Mouse (Mus musculus) hindbrain, embryonic 10.5 days (tissue): ENCODE data around the gene Rab22a. TPM values are rescaled to one million over a fixed set of nuclear protein-coding genes. Genes with fewer than 3 reads are reported as not detected.
"Not testable (repeated sequence)": the region's sequence is repeated elsewhere in the genome, so short reads cannot be mapped to it uniquely, and the experiment has no call there.

ENCODE experiments used
- DNase-seq: peaks from one replicate; pipeline ENCODE4 v3.0.0-alpha.2; 2017; ENCODE audit warnings: low spot score
- H3K27ac ChIP-seq: fragments of 300-500 bp; sonication (generic); 2 replicates; pipeline ENCODE4 v1.5.1; 2016; ENCODE audit warnings: mild to moderate bottlenecking, moderate library complexity
- H3K27me3 ChIP-seq: fragments of 300-500 bp; sonication (generic); 2 replicates; pipeline ENCODE4 v1.6.1; 2016; ENCODE audit warnings: mild to moderate bottlenecking; ENCODE audit not compliant: poor library complexity, insufficient read depth, severe bottlenecking
- H3K36me3 ChIP-seq: fragments of 300-500 bp; sonication (generic); 2 replicates; pipeline ENCODE4 v1.6.1; 2016; ENCODE audit warnings: mild to moderate bottlenecking, moderate library complexity
- H3K4me1 ChIP-seq: fragments of 300-500 bp; sonication (generic); replicated peaks from 2 replicates; pipeline ENCODE4 v1.6.1; 2016; ENCODE audit warnings: mild to moderate bottlenecking
- H3K4me3 ChIP-seq: fragments of 300-500 bp; sonication (generic); 2 replicates; pipeline ENCODE4 v1.5.1; 2016; ENCODE audit warnings: mild to moderate bottlenecking, moderate library complexity
- H3K9me3 ChIP-seq: fragments of 300-500 bp; sonication (generic); 2 replicates; pipeline ENCODE4 v1.6.1; 2016; ENCODE audit warnings: mild to moderate bottlenecking, moderate library complexity
- WGBS: fragments of 180-500 bp; shearing (Covaris S2); methylation state at CpG from one replicate; pipeline ENCODE4 v1.1.7; 2016; 5-methylcytosine and 5-hydroxymethylcytosine counted together
- polyA plus RNA-seq: library from polyadenylated mRNA; unstranded; fragments of >200 nt; fragmentation: Nextera tagmentation; extraction: Ambion mirVana; gene quantifications from 2 replicates; pipeline ENCODE4 v1.2.1, GENCODE M21; 2016

The Rab22a gene
- polyA plus RNA-seq, 1 experiment from 2014 or later, result 31.4 TPM

DNA sequence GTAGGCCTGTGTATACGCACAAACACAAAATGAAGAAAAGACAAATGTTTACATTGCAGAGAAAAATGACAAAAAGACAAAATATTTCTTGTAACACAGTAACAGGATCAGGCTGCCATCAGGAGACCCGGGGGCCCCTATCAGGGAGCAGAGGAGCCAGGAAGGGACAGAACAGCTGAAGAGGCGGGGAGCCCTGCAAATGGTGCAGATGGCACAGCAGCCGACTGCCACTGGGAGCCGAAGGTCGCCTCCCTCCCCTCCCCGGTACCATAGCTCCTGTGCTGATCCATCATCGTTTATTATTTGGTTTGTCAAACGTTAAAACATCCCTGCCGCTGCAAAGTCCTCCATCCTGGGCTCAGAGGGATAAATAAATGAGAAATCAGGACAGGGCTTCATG, 53.1 kb downstream of the Rab22a start:
- H3K4me1 ChIP-seq, result peaks cover 37% of the 10 kb centered on the region
- peak overlapping the region; percentile 81 for H3K27ac ChIP-seq
- H3K36me3 ChIP-seq, result peaks cover 12% of the 10 kb centered on the region
- WGBS, result 61% methylated on average over 10 of the region's 10 CpGs
- no peaks in the 10 kb centered on the region for H3K27me3 ChIP-seq
- H3K9me3 ChIP-seq, result no peaks in the 10 kb centered on the region
- no peak overlapping the region for H3K4me3 ChIP-seq
- DNase-seq, result no peak

DNA sequence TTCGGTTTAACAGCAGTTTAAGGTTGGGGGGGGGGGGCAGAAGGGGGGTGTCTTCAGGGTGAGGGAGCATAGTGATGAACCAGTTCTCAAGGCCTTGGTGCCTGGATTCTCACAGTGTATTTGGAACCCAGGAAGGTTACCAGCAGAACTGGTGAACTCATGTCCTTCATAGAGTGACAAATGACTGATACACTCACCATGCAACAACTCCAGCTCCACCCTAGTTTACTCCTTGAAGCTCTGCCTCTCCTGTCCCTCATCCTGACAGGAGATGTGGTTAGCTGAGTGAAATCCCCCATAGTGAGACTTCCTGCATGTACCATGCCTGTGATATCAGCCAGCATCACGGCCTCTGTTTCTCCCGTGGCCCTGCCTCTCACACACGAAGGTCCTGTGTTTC, 53.7 kb downstream of the Rab22a start:
- peaks cover 8% of the 10 kb centered on the region; the same call in 1 of the 2 replicates for H3K36me3 ChIP-seq
- H3K4me3 ChIP-seq, result no peak overlapping the region
- 80% methylated on average over 4 of the region's 4 CpGs for WGBS
- H3K27ac ChIP-seq, result peak overlapping the region; percentile 81
- no peak for DNase-seq
- no peaks in the 10 kb centered on the region for H3K9me3 ChIP-seq
- peaks cover 37% of the 10 kb centered on the region for H3K4me1 ChIP-seq
- H3K27me3 ChIP-seq, result no peaks in the 10 kb centered on the region

DNA sequence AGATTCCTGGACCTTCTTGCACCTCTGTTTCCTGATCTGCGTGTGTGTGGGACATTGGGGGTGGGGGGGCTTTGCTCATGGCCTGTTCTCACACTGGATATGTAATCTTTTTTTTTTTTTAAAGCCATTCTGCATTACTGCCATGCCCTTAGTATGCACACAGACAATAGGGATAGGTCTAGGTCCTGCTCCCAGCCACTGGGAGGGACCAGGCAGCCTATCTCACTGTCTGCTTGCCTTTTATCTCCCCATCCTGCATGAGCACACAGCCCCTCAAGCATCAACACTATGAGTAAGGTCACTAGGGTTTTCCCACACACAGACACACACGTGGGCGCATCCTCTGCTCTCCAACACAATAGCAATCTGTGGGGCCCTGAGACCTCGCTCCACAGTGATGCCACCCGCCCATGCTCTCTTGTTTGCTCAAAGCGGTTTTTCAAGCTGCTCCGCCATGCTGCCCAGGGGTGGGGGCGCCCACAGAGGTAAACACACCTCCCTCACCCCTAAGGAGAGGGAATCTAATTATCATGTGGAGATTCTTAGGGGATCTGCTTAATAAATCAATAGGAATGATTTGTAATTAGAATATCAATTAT, 55.2 kb downstream of the Rab22a start:
- no peaks in the 10 kb centered on the region for H3K27me3 ChIP-seq
- H3K4me1 ChIP-seq, result peaks cover 37% of the 10 kb centered on the region
- H3K4me3 ChIP-seq, result no peak overlapping the region
- DNase-seq, result no peak
- WGBS, result 43% methylated on average over 8 of the region's 8 CpGs
- H3K9me3 ChIP-seq, result no peaks in the 10 kb centered on the region; the same call in 1 of the 2 replicates
- peak overlapping the region; percentile 81 for H3K27ac ChIP-seq
- no peaks in the 10 kb centered on the region for H3K36me3 ChIP-seq

DNA sequence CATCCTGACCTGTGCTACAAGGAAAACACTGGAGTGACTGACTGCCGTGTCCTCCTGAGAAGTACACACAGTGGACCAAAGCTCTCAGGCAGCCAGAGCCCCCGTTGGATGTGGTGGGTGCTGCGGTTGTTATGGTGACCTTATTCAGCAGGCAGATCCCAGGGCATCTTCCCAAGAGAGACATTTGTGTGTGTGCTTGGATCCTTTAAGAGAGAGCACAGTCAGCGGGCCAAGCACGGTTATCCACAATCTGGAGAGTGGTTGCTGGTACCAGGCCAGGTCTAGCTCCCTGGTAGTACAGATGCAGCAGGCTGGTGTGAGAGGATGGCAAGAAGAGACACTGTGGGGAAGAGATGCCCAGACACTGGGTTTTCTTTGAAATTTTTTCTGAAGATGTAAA, 57.4 kb downstream of the Rab22a start:
- DNase-seq, result no peak
- H3K4me1 ChIP-seq, result peaks cover 35% of the 10 kb centered on the region
- H3K4me3 ChIP-seq, result no peak overlapping the region
- WGBS, result 86% methylated on average over 5 of the region's 5 CpGs
- H3K9me3 ChIP-seq, result no peaks in the 10 kb centered on the region; the same call in 1 of the 2 replicates
- no peaks in the 10 kb centered on the region for H3K36me3 ChIP-seq
- H3K27ac ChIP-seq, result no peak overlapping the region; the same call in 1 of the 2 replicates
- H3K27me3 ChIP-seq, result no peaks in the 10 kb centered on the region

- not testable (repeated sequence) for H3K27me3 ChIP-seq, H3K9me3 ChIP-seq, H3K27ac ChIP-seq, DNase-seq, H3K36me3 ChIP-seq, H3K4me3 ChIP-seq
- H3K4me1 ChIP-seq, result peaks cover 19% of the 10 kb centered on the region
- 92% methylated on average over 7 of the region's 7 CpGs for WGBS
Measured at GRCm38 (mm10) chr2:173719115-173719514, 59.6 kb downstream of the Rab22a start, which contains the start of gene 1700010B08Rik. Gene 1700010B08Rik, plus strand, starts transcription at chr2:173719415.

GRCm38 (mm10) chr2:173722251-173722857, 62.8 kb downstream of the Rab22a start:
- H3K27me3 ChIP-seq, result no peaks in the 10 kb centered on the region
- H3K27ac ChIP-seq, result no peak overlapping the region
- DNase-seq, result no peak
- no peak overlapping the region for H3K4me3 ChIP-seq
- no peaks in the 10 kb centered on the region; the same call in 1 of the 2 replicates for H3K9me3 ChIP-seq
- H3K36me3 ChIP-seq, result no peaks in the 10 kb centered on the region
- 87% methylated on average over 11 of the region's 11 CpGs for WGBS
- peaks cover 14% of the 10 kb centered on the region for H3K4me1 ChIP-seq

DNA sequence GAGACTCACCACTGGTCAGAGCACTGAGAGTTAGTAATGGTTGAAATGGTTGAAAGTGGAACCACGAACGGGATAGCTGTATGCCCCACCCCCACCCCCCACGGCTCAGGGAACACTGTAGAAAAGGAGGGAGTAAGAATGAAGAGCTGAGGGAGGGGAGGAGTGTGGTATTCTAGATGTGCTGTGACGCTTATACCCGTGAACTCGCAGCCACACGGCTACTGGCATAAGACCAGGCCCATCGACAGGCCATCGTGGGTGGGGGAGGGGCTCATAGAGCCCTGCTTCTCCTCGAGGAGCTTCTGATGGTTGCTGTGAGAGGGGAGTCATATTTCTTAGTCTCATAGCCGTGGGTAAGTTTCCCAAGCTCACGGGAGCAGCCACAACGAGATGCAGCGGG, 64.8 kb downstream of the Rab22a start:
- Histone ChIP-seq H3K27ac (peak overlapping the region; percentile 74), H3K36me3 (no peaks in the 10 kb centered on the region), H3K9me3 (no peaks in the 10 kb centered on the region), H3K27me3 (no peaks in the 10 kb centered on the region), H3K4me1 (peaks cover 14% of the 10 kb centered on the region), H3K4me3 (no peak overlapping the region)
- DNase-seq, result peak; percentile 36
- WGBS, result 52% methylated on average over 14 of the region's 14 CpGs

GRCm38 (mm10) chr2:173724940-173725807, 65.6 kb downstream of the Rab22a start:
- Histone ChIP-seq H3K4me1 (peaks cover 20% of the 10 kb centered on the region), H3K4me3 (no peak overlapping the region), H3K27ac (peak overlapping the region; percentile 47), H3K27me3 (no peaks in the 10 kb centered on the region), H3K36me3 (no peaks in the 10 kb centered on the region), H3K9me3 (no peaks in the 10 kb centered on the region)
- peak; percentile 29 for DNase-seq
- WGBS, result 58% methylated on average over 15 of the region's 15 CpGs

GRCm38 (mm10) chr2:173725819-173726218, 66.3 kb downstream of the Rab22a start:
- peaks cover 26% of the 10 kb centered on the region for H3K4me1 ChIP-seq
- H3K36me3 ChIP-seq, result no peaks in the 10 kb centered on the region
- WGBS, result 85% methylated on average over 4 of the region's 4 CpGs
- no peaks in the 10 kb centered on the region for H3K27me3 ChIP-seq
- H3K9me3 ChIP-seq, result no peaks in the 10 kb centered on the region
- DNase-seq, result no peak
- no peak overlapping the region for H3K4me3 ChIP-seq
- peak overlapping the region; percentile 47 for H3K27ac ChIP-seq

DNA sequence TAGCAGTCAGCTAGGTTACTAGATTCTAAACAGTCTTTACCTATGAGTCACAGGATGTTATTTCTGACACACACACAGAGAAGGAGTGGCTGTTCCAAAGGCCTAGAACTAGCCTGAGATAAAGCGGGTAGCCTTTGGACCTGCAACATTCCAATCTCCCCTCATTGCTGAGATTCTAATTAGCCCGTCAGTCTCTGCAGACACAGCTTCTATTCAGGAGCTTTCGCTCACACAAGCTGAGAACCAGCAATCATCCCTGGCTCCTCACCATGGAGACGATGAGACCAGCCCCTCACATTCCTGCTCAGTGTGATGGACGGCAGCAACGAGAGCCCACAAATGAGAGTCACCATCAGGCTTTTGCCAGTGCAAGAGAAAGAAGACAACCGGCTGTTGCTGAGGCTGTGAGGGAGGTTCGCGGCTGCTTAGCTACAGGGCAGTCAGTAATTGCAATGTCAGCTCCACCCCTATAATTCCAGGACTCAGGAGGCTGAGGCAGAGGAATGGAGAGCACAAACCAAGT, 70.9 kb downstream of the Rab22a start:
- Histone ChIP-seq H3K4me3 (0 out of 2 replicates have a peak overlapping the region, but pooled peaks have one; percentile 6), H3K27me3 (0 out of 2 replicates have a peak, but pooled peaks cover 4% of the 10 kb centered on the region), H3K27ac (peak overlapping the region; percentile 76), H3K9me3 (no peaks in the 10 kb centered on the region), H3K36me3 (no peaks in the 10 kb centered on the region), H3K4me1 (peaks cover 29% of the 10 kb centered on the region)
- DNase-seq, result peak; percentile 79
- WGBS, result 13% methylated on average over 9 of the region's 9 CpGs

- no peak overlapping the region for H3K4me3 ChIP-seq
- 67% methylated on average over 2 of the region's 2 CpGs for WGBS
- peaks cover 48% of the 10 kb centered on the region for H3K4me1 ChIP-seq
- no peaks in the 10 kb centered on the region for H3K9me3 ChIP-seq
- DNase-seq, result no peak
- H3K27me3 ChIP-seq, result 0 out of 2 replicates have a peak, but pooled peaks cover 4% of the 10 kb centered on the region
- no peak overlapping the region for H3K27ac ChIP-seq
- peaks cover 11% of the 10 kb centered on the region for H3K36me3 ChIP-seq
Measured at GRCm38 (mm10) chr2:173734426-173734825, 74.9 kb downstream of the Rab22a start.

- peak within 1 kb of the TSS; percentile 89 for H3K4me3 ChIP-seq
- WGBS, result 1% methylated on average over 70 of the region's 70 CpGs
- H3K36me3 ChIP-seq, result peaks cover 22% of the 10 kb centered on the region
- 0 out of 2 replicates have a peak, but pooled peaks cover 4% of the 10 kb centered on the region for H3K27me3 ChIP-seq
- DNase-seq, result peak; percentile 99
- no peaks in the 10 kb centered on the region for H3K9me3 ChIP-seq
- peaks cover 30% of the 10 kb centered on the region for H3K4me1 ChIP-seq
- peak within 1 kb of the TSS; percentile 95 for H3K27ac ChIP-seq
Measured at GRCm38 (mm10) chr2:173737222-173737989, 77.8 kb downstream of the Rab22a start, which contains the start of gene Vapb. Gene Vapb, plus strand, starts transcription at chr2:173737511.
